Mouse (Mus musculus) c-Kit-positive CD71-negative TER-119-negative erythroid progenitor cells, embryonic 14.5 days (primary cell): ENCODE results near the gene Itga3.

Experiments
- DNase-seq: peaks from one replicate; pipeline ENCODE4 v3.0.0-alpha.2; 2013; ENCODE audit warnings: low read depth

The Itga3 gene

GRCm38 (mm10) chr11:95004136-95004936 lies 72.3 kb downstream of the Itga3 start:
- no peak for DNase-seq

- DNase-seq: no peak
Observed at GRCm38 (mm10) chr11:95002705-95003104, 73.9 kb downstream of the Itga3 start.

GRCm38 (mm10) chr11:95001584-95002347 lies 74.8 kb downstream of the Itga3 start:
- DNase-seq: no peak

GRCm38 (mm10) chr11:95001058-95001457 lies 75.5 kb downstream of the Itga3 start:
- no peak for DNase-seq

GRCm38 (mm10) chr11:95000548-95000947 lies 76.1 kb downstream of the Itga3 start:
- DNase-seq: no peak

GRCm38 (mm10) chr11:95000128-95000527 lies 76.5 kb downstream of the Itga3 start:
- DNase-seq: no peak

- DNase-seq: no peak
Observed at GRCm38 (mm10) chr11:94998041-94998531, 78.5 kb downstream of the Itga3 start.

- DNase-seq: no peak
Observed at GRCm38 (mm10) chr11:94997596-94997995, 79.0 kb downstream of the Itga3 start.

- DNase-seq: no peak
Observed at GRCm38 (mm10) chr11:94996984-94997383, 79.6 kb downstream of the Itga3 start.

GRCm38 (mm10) chr11:94996101-94996500 lies 80.5 kb downstream of the Itga3 start:
- DNase-seq: no peak

GRCm38 (mm10) chr11:94994947-94995772 lies 81.4 kb downstream of the Itga3 start:
- no peak for DNase-seq
